Mouse (Mus musculus) kidney, adult 2 months (tissue): ENCODE results near the gene Sfxn2.

Experiments
- CTCF ChIP-seq: fragments of 200-500 bp; conservative IDR thresholded peaks from 2 replicates; pipeline ENCODE4 v1.5.1; 2011; ENCODE audit warnings: low read depth, mild to moderate bottlenecking, control low read depth, low read length, moderate library complexity, mixed read lengths; ENCODE audit not compliant: insufficient read depth, insufficient read length
- POLR2A ChIP-seq: fragments of 200-500 bp; IDR thresholded peaks from one replicate; pipeline ENCODE4 v1.6.1; 2011; ENCODE audit warnings: low read depth, low read length, control low read depth

GRCm38 (mm10) chr19:46523480-46524151, 49.5 kb upstream of the Sfxn2 start:
- no peak for TF ChIP-seq CTCF
- no peak for TF ChIP-seq POLR2A
